In the genomic region with DNA sequence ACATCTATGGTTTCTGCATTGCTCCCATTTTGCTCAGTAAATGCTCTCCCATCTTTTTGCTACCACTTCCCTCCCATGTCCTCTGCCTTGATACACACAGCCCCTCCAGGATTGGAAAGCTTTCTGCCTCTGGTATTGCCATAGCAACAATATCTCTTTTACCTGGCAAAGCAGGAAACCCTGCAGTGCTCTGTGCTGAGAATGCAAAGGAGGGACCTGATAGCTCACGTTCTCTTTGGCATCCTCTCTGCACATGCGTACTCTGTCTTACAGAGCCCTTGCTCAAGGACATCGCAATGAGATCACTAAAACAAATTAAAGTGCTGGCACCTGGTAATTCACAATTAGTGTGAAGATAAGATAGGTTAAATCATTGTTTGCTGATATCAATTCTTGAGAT, we compare ENCODE assay signal across 13 mouse cellular contexts. TPM values are rescaled to one million over a fixed set of nuclear protein-coding genes. Genes with fewer than 3 reads are reported as not detected.
DNase-seq lines count a peak whose midpoint lies in the region; ATAC-seq and TF ChIP-seq lines count a peak whose summit lies in the region.
"Had no signal": no experiment of that assay in that cellular context is flagged by ENCODE, and none has a peak within 500 bp of the region (broad histone marks: within the 10 kb centered on the region; RNA-seq: fewer than 3 reads in every experiment).

No protein-coding gene starts in this region.

- WGBS in hindbrain, postnatal 0 days: 32% methylated on average over 3 of the region's 3 CpGs
- WGBS in neural tube, embryonic 15.5 days: 41% methylated on average over 3 of the region's 3 CpGs

- H3K27ac ChIP-seq in hindbrain, postnatal 0 days: peak overlapping the region; percentile 82
- peak overlapping the region; percentile 71 for H3K27ac ChIP-seq in neural tube, embryonic 15.5 days (replicated peaks)
- H3K27ac ChIP-seq: embryonic facial prominence, embryonic 15.5 days; macrophage had no signal

- no peak overlapping the region for H3K4me3 ChIP-seq in hindbrain, postnatal 0 days (ENCODE audit: low read length)
- no peak overlapping the region for H3K4me3 ChIP-seq in neural tube, embryonic 15.5 days (replicated peaks)
- H3K4me3 ChIP-seq: embryonic facial prominence, embryonic 15.5 days had no signal

- ATAC-seq in hindbrain, postnatal 0 days: peak; percentile 76
- ATAC-seq in neural tube, embryonic 15.5 days (ENCODE audit: low FRiP score): peak; percentile 81

- no peak for TF ChIP-seq CTCF in hindbrain, postnatal 0 days (IDR thresholded peaks at IDR 0.05; ENCODE audit: low read depth)

- no peaks in the 10 kb centered on the region for H3K27me3 ChIP-seq in hindbrain, postnatal 0 days (ENCODE audit: insufficient read depth, low read length)
- no peaks in the 10 kb centered on the region for H3K27me3 ChIP-seq in neural tube, embryonic 15.5 days (replicated peaks)
- H3K27me3 ChIP-seq: embryonic facial prominence, embryonic 15.5 days had no signal

- no peak overlapping the region for H3K4me2 ChIP-seq in hindbrain, postnatal 0 days (ENCODE audit: low read depth, low read length)
- no peak overlapping the region for H3K4me2 ChIP-seq in neural tube, embryonic 15.5 days
- H3K4me2 ChIP-seq: embryonic facial prominence, embryonic 15.5 days had no signal

- peak; percentile 36 to 44 for DNase-seq in cerebellum, postnatal 10 days
- no peak for DNase-seq in cerebellum, adult 11-12 months
- peak; percentile 30 to 38 for DNase-seq in left cerebral cortex, postnatal 14 days (ENCODE audit: low spot score in 2 of 2)
- no peak for DNase-seq in left cerebral cortex, adult 8-10 months (ENCODE audit: low spot score in 2 of 2)
- peak; percentile 82 for DNase-seq in hindbrain, postnatal 0 days (ENCODE audit: low spot score)
- DNase-seq in natural killer cell, adult 2 months (ENCODE audit: low spot score in 2 of 2): no peak
- no peak for DNase-seq in frontal cortex, postnatal 25 days (ENCODE audit: low spot score in 2 of 2)
- DNase-seq: cerebellum, adult 11 months; gastrocnemius, postnatal 25 days; kidney, postnatal 10 days had no signal

- intact Hi-C loops in left cerebral cortex, postnatal 14 days (cut with DNase I): no loop called here

- H3K4me1 ChIP-seq in hindbrain, postnatal 0 days (ENCODE audit: insufficient read depth, low read length): peaks cover 9% of the 10 kb centered on the region; the same call in 1 of the 2 replicates
- H3K4me1 ChIP-seq in neural tube, embryonic 15.5 days: peaks cover 52% of the 10 kb centered on the region

- H3K36me3 ChIP-seq in hindbrain, postnatal 0 days (ENCODE audit: insufficient read depth, low read length): peaks cover 3% of the 10 kb centered on the region; the same call in 1 of the 2 replicates
- peaks cover 4% of the 10 kb centered on the region for H3K36me3 ChIP-seq in neural tube, embryonic 15.5 days

- no peaks in the 10 kb centered on the region for H3K9me3 ChIP-seq in hindbrain, postnatal 0 days (ENCODE audit: low read length)
- H3K9me3 ChIP-seq in neural tube, embryonic 15.5 days (replicated peaks): no peaks in the 10 kb centered on the region
- H3K9me3 ChIP-seq: embryonic facial prominence, embryonic 15.5 days had no signal

- no peak overlapping the region for H3K9ac ChIP-seq in hindbrain, postnatal 0 days (replicated peaks; ENCODE audit: low read length)
- H3K9ac ChIP-seq in neural tube, embryonic 15.5 days (replicated peaks): peak overlapping the region; percentile 20; the same call in 1 of the 2 replicates
- H3K9ac ChIP-seq: embryonic facial prominence, embryonic 15.5 days had no signal

RNA-seq across cellular contexts. Expression of gene Rnf216, which starts 51.3 kb away (rescaled TPM):
- total RNA-seq in left cerebral cortex, postnatal 14 days (2021): 10 to 100 TPM; 38.8 to 41.0 TPM
- 10 to 100 TPM; 42.4 to 47.3 (median 45.2) TPM for total RNA-seq in left cerebral cortex, adult 8-10 months (2022)
- 28.0 and 32.7 TPM in 2 replicates for total RNA-seq in hindbrain, postnatal 0 days (2014; rRNA removed)
- polyA plus RNA-seq in hindbrain, postnatal 0 days (2015; fragmentation: Nextera tagmentation; extraction: Ambion mirVana): 25.3 and 29.7 TPM in 2 replicates
- 26.6 and 29.6 TPM in 2 replicates for polyA plus RNA-seq in neural tube, embryonic 15.5 days (2015; fragmentation: Nextera tagmentation; extraction: Ambion mirVana)

Comparison
In these comparisons a context has a peak if more than half of its experiments do, and no peak if none do; other contexts are left out.
1. DNase-seq: peak in cerebellum, postnatal 10 days (2 of 2), left cerebral cortex, postnatal 14 days (2 of 2) and hindbrain, postnatal 0 days (single experiment); none in cerebellum, adult 11-12 months (single experiment), left cerebral cortex, adult 8-10 months (0 of 2), natural killer cell, adult 2 months (0 of 2) and frontal cortex, postnatal 25 days (0 of 2).